Mouse (Mus musculus): ENCODE results near the gene Zfp553.
A peak's percentile ranks its signal among the peaks of the same experiment; 100 is the strongest.

DNA sequence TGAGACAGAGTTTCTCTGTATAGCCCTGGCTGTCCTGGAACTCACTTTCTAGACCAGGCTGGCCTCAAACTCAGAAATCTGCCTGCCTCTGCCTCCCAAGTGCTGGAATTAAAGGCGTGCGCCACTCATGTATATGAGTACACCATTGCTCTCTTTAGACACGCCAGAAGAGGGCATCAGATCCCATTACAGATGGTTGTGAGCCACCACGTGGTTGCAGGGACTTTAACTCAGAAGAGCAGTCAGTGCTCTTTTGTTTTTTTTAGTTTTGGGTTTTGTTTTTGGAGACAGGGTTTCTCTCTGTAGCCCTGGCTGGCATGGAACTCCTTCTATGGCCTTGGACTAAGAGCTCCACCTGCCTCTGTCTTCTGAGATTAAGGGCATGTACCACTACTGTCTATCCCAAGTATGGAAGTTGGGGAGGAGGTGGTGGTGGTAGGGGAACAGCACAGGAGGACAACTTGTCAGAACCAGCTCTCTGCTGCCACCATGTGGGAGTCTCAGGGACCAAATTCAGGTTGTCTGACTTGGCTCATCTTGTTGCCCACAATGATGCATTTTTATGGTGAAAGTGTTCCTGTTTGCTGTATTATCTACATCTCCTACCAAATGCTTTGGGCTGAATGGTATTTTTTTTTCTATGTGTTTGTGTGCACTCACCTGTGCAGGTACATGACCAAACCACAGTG is 4.1 kb upstream of the Zfp553 start:
- peak; percentile 93 for TF ChIP-seq CTCF (IDR thresholded peaks at IDR 0.05; ENCODE audit: control insufficient read depth, insufficient read depth, low read length)
- TF ChIP-seq POLR2A (IDR thresholded peaks at IDR 0.05; ENCODE audit: borderline replicate concordance, control insufficient read depth, low read depth, low read length), result no peak

Data from bone marrow, adult 2 months (tissue).